Mouse (Mus musculus): ENCODE results near the gene Zfp362. TPM values are rescaled to one million over a fixed set of nuclear protein-coding genes. Genes with fewer than 3 reads are reported as not detected.

Gene Zfp362
- total and polyA plus RNA-seq, 3 experiments, result 9.7 to 70.1 (median 16.1) TPM

GRCm38 (mm10) chr4:128848961-128849360 is 43.1 kb upstream of the Zfp362 start:
- Histone ChIP-seq H3K4me1 (ENCODE audit: control insufficient read depth in 1 of 2, insufficient read depth in 2 of 2) (peaks cover 3 to 16% of the 10 kb centered on the region in 2 experiments), H3K27me3 (replicated peaks) (no peaks in the 10 kb centered on the region), H3K4me3 (replicated peaks in 1 of 3; ENCODE audit: low read depth in 2 of 3, low read length in 2 of 3, poor library complexity in 1 of 3) (no peak overlapping the region), H3K36me3 (replicated peaks in 1 of 2; ENCODE audit: control insufficient read depth in 1 of 2, insufficient read depth in 1 of 2, low read length in 1 of 2) (no peaks in the 10 kb centered on the region), H3K27ac (ENCODE audit: insufficient read depth, low read depth) (no peak overlapping the region), H3K9me3 (replicated peaks; ENCODE audit: low read length) (no peaks in the 10 kb centered on the region), H3K4me2 (ENCODE audit: insufficient read depth, low read depth, poor library complexity, severe bottlenecking) (no peak overlapping the region), H3K9ac (ENCODE audit: insufficient read depth, low read depth) (no peak overlapping the region), H3K79me2 (replicated peaks; ENCODE audit: control insufficient read depth, extremely low read depth, insufficient read depth, poor library complexity, severe bottlenecking) (no peaks in the 10 kb centered on the region)
- no peak for DNase-seq (ENCODE audit: extremely low read depth)
- in situ Hi-C loops (cut with MboI; ENCODE audit: low pct_ligation_motif_present, low pct_unique_long_range_greater_than_20kb, low sequenced_read_pairs), result no loop called here
- dilution Hi-C loops (cut with MboI; ENCODE audit: extremely low pct_ligation_motif_present, extremely low pct_unique_long_range_greater_than_20kb, low sequenced_read_pairs), result no loop called here
- TF ChIP-seq HCFC1 (IDR thresholded peaks at IDR 0.05; ENCODE audit: low read depth, low read length) (no peak), TCF12 (IDR thresholded peaks at IDR 0.05; ENCODE audit: low read depth, low read length) (no peak), RAD21 (IDR thresholded peaks at IDR 0.05; ENCODE audit: low read depth, low read length) (no peak), NELFE (IDR thresholded peaks at IDR 0.05; ENCODE audit: low read depth, low read length) (no peak), NRF1 (IDR thresholded peaks at IDR 0.05; ENCODE audit: low read depth, low read length) (no peak), ETS1 (conservative IDR thresholded peaks at IDR 0.05; ENCODE audit: low read depth, low read length) (no peak)

- no peaks in the 10 kb centered on the region for H3K36me3 ChIP-seq (replicated peaks in 1 of 2; ENCODE audit: control insufficient read depth in 1 of 2, insufficient read depth in 1 of 2, low read length in 1 of 2)
- no peak overlapping the region for H3K4me2 ChIP-seq (ENCODE audit: insufficient read depth, low read depth, poor library complexity, severe bottlenecking)
- dilution Hi-C loops (cut with MboI; ENCODE audit: extremely low pct_ligation_motif_present, extremely low pct_unique_long_range_greater_than_20kb, low sequenced_read_pairs), result no loop called here
- H3K9me3 ChIP-seq (replicated peaks; ENCODE audit: low read length), result no peaks in the 10 kb centered on the region
- no peak overlapping the region for H3K9ac ChIP-seq (ENCODE audit: insufficient read depth, low read depth)
- peaks cover 9 to 16% of the 10 kb centered on the region in 2 experiments for H3K4me1 ChIP-seq (ENCODE audit: control insufficient read depth in 1 of 2, insufficient read depth in 2 of 2)
- no peaks in the 10 kb centered on the region for H3K27me3 ChIP-seq (replicated peaks)
- H3K4me3 ChIP-seq (replicated peaks in 1 of 3; ENCODE audit: low read depth in 2 of 3, low read length in 2 of 3, poor library complexity in 1 of 3), result no peak overlapping the region
- TF ChIP-seq KAT2A (IDR thresholded peaks at IDR 0.05; ENCODE audit: insufficient replicate concordance, low read length), result no peak
- TF ChIP-seq MXI1 (IDR thresholded peaks at IDR 0.05; ENCODE audit: low read depth, low read length), result no peak
- no peak for TF ChIP-seq CTCF (conservative IDR thresholded peaks at IDR 0.05 in 1 of 2, IDR thresholded peaks at IDR 0.05 in 1 of 2; ENCODE audit: low read depth in 2 of 2, low read length in 2 of 2)
- TF ChIP-seq USF1 (IDR thresholded peaks at IDR 0.05; ENCODE audit: low read depth, low read length), result no peak
- no peak for TF ChIP-seq NRF1 (IDR thresholded peaks at IDR 0.05; ENCODE audit: low read depth, low read length)
- TF ChIP-seq MYC (IDR thresholded peaks at IDR 0.05; ENCODE audit: low read depth, low read length), result no peak
- TF ChIP-seq POLR2AphosphoS2 (IDR thresholded peaks at IDR 0.05; ENCODE audit: low read depth, low read length), result no peak
- no peak for TF ChIP-seq GABPA (IDR thresholded peaks at IDR 0.05; ENCODE audit: insufficient replicate concordance, low read depth, low read length)
- no peak for TF ChIP-seq MAX (IDR thresholded peaks at IDR 0.05; ENCODE audit: low read length)
- no peak for TF ChIP-seq TCF12 (IDR thresholded peaks at IDR 0.05; ENCODE audit: low read depth, low read length)
- no peak for TF ChIP-seq UBTF (IDR thresholded peaks at IDR 0.05; ENCODE audit: low read depth, low read length)
- TF ChIP-seq NELFE (IDR thresholded peaks at IDR 0.05; ENCODE audit: low read depth, low read length), result no peak
- no peak for TF ChIP-seq JUN (IDR thresholded peaks at IDR 0.05; ENCODE audit: insufficient read depth, low read depth, low read length)
- no peak for TF ChIP-seq ZKSCAN1 (IDR thresholded peaks at IDR 0.05; ENCODE audit: borderline replicate concordance, low read depth, low read length)
- TF ChIP-seq MEF2A (IDR thresholded peaks at IDR 0.05; ENCODE audit: borderline replicate concordance, low read depth, low read length), result no peak
- TF ChIP-seq BHLHE40 (IDR thresholded peaks at IDR 0.05; ENCODE audit: low read depth, low read length), result no peak
- no peak overlapping the region for H3K27ac ChIP-seq (ENCODE audit: insufficient read depth, low read depth)
- no peak for DNase-seq (ENCODE audit: extremely low read depth)
- no peaks in the 10 kb centered on the region for H3K79me2 ChIP-seq (replicated peaks; ENCODE audit: control insufficient read depth, extremely low read depth, insufficient read depth, poor library complexity, severe bottlenecking)
- in situ Hi-C loops (cut with MboI; ENCODE audit: low pct_ligation_motif_present, low pct_unique_long_range_greater_than_20kb, low sequenced_read_pairs), result no loop called here
Observed at GRCm38 (mm10) chr4:128845367-128845973, 39.6 kb upstream of the Zfp362 start.
